8 mouse cellular contexts compared by ENCODE assay signal in the genomic region with DNA sequence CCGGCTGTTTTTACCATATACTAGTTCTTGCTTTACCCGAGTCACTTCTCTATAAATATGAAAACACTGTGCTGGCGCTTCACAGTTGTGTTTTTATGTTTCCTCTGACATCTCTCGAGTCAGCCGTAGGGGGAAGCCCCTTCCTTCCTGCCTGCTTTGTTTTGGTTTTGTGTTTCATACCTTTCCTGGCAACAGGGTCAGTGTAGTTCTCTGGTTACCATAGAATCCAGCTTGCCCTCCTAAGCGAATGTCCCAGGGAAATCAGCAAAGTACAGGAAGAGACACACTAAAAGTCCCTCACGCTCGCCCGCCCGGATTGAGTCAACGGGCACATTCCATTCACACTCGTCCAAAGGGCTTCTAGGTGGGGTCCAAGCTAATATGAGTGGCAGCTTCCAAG.
DNase-seq lines count a peak whose midpoint lies in the region; ATAC-seq and TF ChIP-seq lines count a peak whose summit lies in the region.

No protein-coding gene starts in this region.

- H3K9me3 ChIP-seq in intestine, postnatal 0 days (ENCODE audit: control insufficient read depth): no peaks in the 10 kb centered on the region
- H3K9me3 ChIP-seq in lung, embryonic 15.5 days: no peaks in the 10 kb centered on the region

- H3K36me3 ChIP-seq in intestine, postnatal 0 days (ENCODE audit: control insufficient read depth, insufficient read depth): no peaks in the 10 kb centered on the region
- H3K36me3 ChIP-seq in lung, embryonic 15.5 days: no peaks in the 10 kb centered on the region

- H3K9ac ChIP-seq in intestine, postnatal 0 days (ENCODE audit: low read depth, low read length): no peak overlapping the region
- no peak overlapping the region for H3K9ac ChIP-seq in lung, embryonic 15.5 days

- no peaks in the 10 kb centered on the region for H3K4me1 ChIP-seq in intestine, postnatal 0 days (replicated peaks; ENCODE audit: control insufficient read depth, insufficient read depth, low read length)
- H3K4me1 ChIP-seq in lung, embryonic 15.5 days: peaks cover 17% of the 10 kb centered on the region; the same call in 1 of the 2 replicates

- peak overlapping the region; percentile 55 for H3K4me2 ChIP-seq in intestine, postnatal 0 days (replicated peaks; ENCODE audit: low read depth)
- H3K4me2 ChIP-seq in lung, embryonic 15.5 days: peak overlapping the region; percentile 45

- H3K27me3 ChIP-seq in intestine, postnatal 0 days (replicated peaks; ENCODE audit: control insufficient read depth, insufficient read depth, low read length): no peaks in the 10 kb centered on the region
- no peaks in the 10 kb centered on the region for H3K27me3 ChIP-seq in lung, embryonic 15.5 days

- 3% methylated on average over 12 of the region's 12 CpGs for WGBS in intestine, postnatal 0 days
- WGBS in lung, embryonic 15.5 days: 15% methylated on average over 12 of the region's 12 CpGs

- peak; percentile 84 for DNase-seq in CD4-positive helper T cell, adult 2 months (ENCODE audit: low read depth, low spot score)
- DNase-seq in adrenal gland, postnatal 36 days: peak; percentile 5 to 15
- DNase-seq in heart, adult 8-10 months (ENCODE audit: low spot score): peak; percentile 62
- DNase-seq in spleen, postnatal 36 days (ENCODE audit: low spot score in 2 of 2): peak; percentile 60 to 66
- no peak for DNase-seq in cerebellum, adult 9-11 months
- DNase-seq in frontal cortex, postnatal 36 days (ENCODE audit: low spot score in 2 of 2): no peak

- H3K27ac ChIP-seq in intestine, postnatal 0 days (ENCODE audit: low read depth, low read length): peak overlapping the region; percentile 63
- H3K27ac ChIP-seq in lung, embryonic 15.5 days: peak overlapping the region; percentile 33; the same call in 1 of the 2 replicates

- peak; percentile 95 for ATAC-seq in intestine, postnatal 0 days
- peak; percentile 59 for ATAC-seq in lung, embryonic 15.5 days (ENCODE audit: borderline replicate concordance, extremely low read depth, low FRiP score, low TSS enrichment)

- H3K4me3 ChIP-seq in intestine, postnatal 0 days (ENCODE audit: low read depth, low read length): peak overlapping the region; percentile 3; the same call in 1 of the 2 replicates
- 0 out of 2 replicates have a peak overlapping the region, but pooled peaks have one; percentile 10 for H3K4me3 ChIP-seq in lung, embryonic 15.5 days

- TF ChIP-seq CTCF in intestine, postnatal 0 days (IDR thresholded peaks at IDR 0.05; ENCODE audit: low read depth): no peak; the same call in 1 of the 2 replicates

Comparison
In these comparisons a context has a peak if more than half of its experiments do, and no peak if none do; other contexts are left out.
1. DNase-seq: peak in CD4-positive helper T cell, adult 2 months (single experiment), adrenal gland, postnatal 36 days (2 of 2), heart, adult 8-10 months (single experiment) and spleen, postnatal 36 days (2 of 2); none in cerebellum, adult 9-11 months (single experiment) and frontal cortex, postnatal 36 days (0 of 2).